Mouse (Mus musculus) stomach, postnatal 0 days (tissue): ENCODE data around the gene 2410131K14Rik.

Experiments used
- CTCF ChIP-seq: IDR thresholded peaks from 2 replicates; pipeline ENCODE4 v1.5.1; 2016; ENCODE audit warnings: antibody characterized with exemption, low read depth, mild to moderate bottlenecking, moderate library complexity
- EP300 ChIP-seq: optimal IDR thresholded peaks from 2 replicates; pipeline ENCODE3; 2016; ENCODE audit warnings: antibody characterized with exemption

- TF ChIP-seq CTCF: no peak
- no peak for TF ChIP-seq EP300
These were observed 16.2 kb downstream of the 2410131K14Rik start for GRCm38 (mm10) chr5:118261181-118261580.
